ENCODE assay signal across 27 mouse cellular contexts in genomic region chr11:61439170-61439569, GRCm38 (mm10). TPM values are rescaled to one million over a fixed set of nuclear protein-coding genes. Genes with fewer than 3 reads are reported as not detected.
"Had no signal": no experiment of that assay in that cellular context is flagged by ENCODE, and none has a peak within 500 bp of the region (broad histone marks: within the 10 kb centered on the region; RNA-seq: fewer than 3 reads in every experiment).

No protein-coding gene starts in this region.

- H3K27ac ChIP-seq: heart, adult 2 months; hindbrain, embryonic 10.5 days; hindbrain, embryonic 12.5 days; hindbrain, embryonic 14.5 days; intestine, embryonic 15.5 days; limb, embryonic 10.5 days; limb, embryonic 12.5 days; liver, embryonic 13.5 days; liver, embryonic 15.5 days had no signal

- H3K36me3 ChIP-seq: hindbrain, embryonic 10.5 days; hindbrain, embryonic 12.5 days; intestine, embryonic 15.5 days; limb, embryonic 10.5 days; limb, embryonic 12.5 days; liver, embryonic 13.5 days; liver, embryonic 15.5 days had no signal

- H3K27me3 ChIP-seq: hindbrain, embryonic 12.5 days; intestine, embryonic 15.5 days; limb, embryonic 12.5 days; liver, embryonic 13.5 days had no signal

- H3K4me3 ChIP-seq: heart, adult 2 months; hindbrain, embryonic 10.5 days; hindbrain, embryonic 12.5 days; intestine, embryonic 15.5 days; left cerebral cortex, adult 2 months; limb, embryonic 10.5 days; limb, embryonic 12.5 days; liver, embryonic 13.5 days; liver, embryonic 15.5 days had no signal

- H3K9me3 ChIP-seq: hindbrain, embryonic 10.5 days; hindbrain, embryonic 12.5 days; intestine, embryonic 15.5 days; limb, embryonic 10.5 days; limb, embryonic 12.5 days; liver, embryonic 13.5 days; liver, embryonic 15.5 days had no signal

- H3K4me2 ChIP-seq: heart, embryonic 11.5 days; hindbrain, embryonic 12.5 days; hindbrain, embryonic 14.5 days; intestine, embryonic 15.5 days; limb, embryonic 12.5 days; liver, embryonic 11.5 days; liver, embryonic 13.5 days; liver, embryonic 15.5 days had no signal

- H3K9ac ChIP-seq: hindbrain, embryonic 12.5 days; hindbrain, embryonic 14.5 days; intestine, embryonic 15.5 days; limb, embryonic 12.5 days; liver, embryonic 13.5 days; liver, embryonic 15.5 days had no signal

- ATAC-seq: hindbrain, embryonic 16.5 days; inflammation-experienced regulatory T-cells, adult 6 months; intestine, embryonic 15.5 days; intestine, postnatal 0 days had no signal

- H3K4me1 ChIP-seq: intestine, embryonic 15.5 days; liver, embryonic 13.5 days; liver, embryonic 15.5 days had no signal

- DNase-seq: gastrocnemius, postnatal 14 days; gastrocnemius, postnatal 36 days; heart, adult 11 months; heart, adult 2 months; heart, postnatal 10 days; heart, postnatal 4 days; kidney, adult 18-20 months; kidney, adult 8-10 months; kidney, postnatal 10 days; kidney, postnatal 25 days; kidney, postnatal 4 days; liver; liver, embryonic 13.5 days had no signal

RNA-seq across cellular contexts. Expression of gene Rnf112, which starts 14.8 kb away (rescaled TPM):
- total RNA-seq: gastrocnemius, adult 18-20 months had no signal
- polyA plus RNA-seq: inflammation-experienced regulatory T-cells, adult 6 months had no signal

RNA-seq across cellular contexts. Expression of gene Mfap4, which starts 46.1 kb away (rescaled TPM):
- polyA plus RNA-seq: inflammation-experienced regulatory T-cells, adult 6 months had no signal
